Mouse (Mus musculus): ENCODE measurements around the gene Nodal.

- TF ChIP-seq POLR2A (IDR thresholded peaks at IDR 0.05; ENCODE audit: extremely low read depth, insufficient read depth, low read length) (no peak), CTCF (IDR thresholded peaks at IDR 0.05; ENCODE audit: low read depth, low read length) (no peak)
Measured at GRCm38 (mm10) chr10:61385174-61385573, 32.6 kb upstream of the Nodal start.

Data from liver, adult 2 months (tissue).